9 mouse cellular contexts compared by ENCODE assay signal in the genomic region with DNA sequence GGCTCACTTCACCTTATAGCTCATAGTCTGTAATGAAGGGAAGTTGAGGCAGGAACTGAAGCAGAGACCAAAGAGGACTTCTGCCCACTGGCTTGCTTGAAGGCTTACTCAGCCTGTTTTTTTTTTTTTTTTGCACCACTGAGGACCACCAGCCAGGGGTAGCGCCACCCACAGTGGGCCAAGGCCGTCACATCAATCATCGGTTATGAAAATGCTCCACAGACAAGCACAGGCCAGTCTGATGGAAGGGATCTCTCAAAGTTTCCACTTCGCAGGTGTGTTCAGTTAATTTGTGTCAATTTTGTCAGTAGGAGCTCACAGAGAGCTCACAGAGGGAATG. TPM values are rescaled to one million over a fixed set of nuclear protein-coding genes. Genes with fewer than 3 reads are reported as not detected.
DNase-seq lines count a peak whose midpoint lies in the region; ATAC-seq and TF ChIP-seq lines count a peak whose summit lies in the region.
"Had no signal": no experiment of that assay in that cellular context is flagged by ENCODE, and none has a peak within 500 bp of the region (broad histone marks: within the 10 kb centered on the region; RNA-seq: fewer than 3 reads in every experiment).

No protein-coding gene starts in this region.

- peak overlapping the region; percentile 46 for H3K4me3 ChIP-seq in heart, adult 2 months
- peak overlapping the region; percentile 11 for H3K4me3 ChIP-seq in C2C12 (ENCODE audit: insufficient read depth, poor library complexity, severe bottlenecking)
- peak overlapping the region; percentile 25 for H3K4me3 ChIP-seq in embryonic fibroblast, embryonic 13.5 days (ENCODE audit: insufficient read depth, low read length)
- peak overlapping the region; percentile 63 for H3K4me3 ChIP-seq in liver, embryonic 11.5 days (ENCODE audit: low read depth, low read length)

- H3K79me3 ChIP-seq in C2C12 (ENCODE audit: low read depth) = peaks cover 3% of the 10 kb centered on the region

- H3K9me3 ChIP-seq in liver, embryonic 11.5 days (ENCODE audit: control insufficient read depth, low read length) = no peaks in the 10 kb centered on the region

- H3K4me1 ChIP-seq in heart, adult 2 months (ENCODE audit: control insufficient read depth, insufficient read depth, low read length) = peaks cover 5% of the 10 kb centered on the region
- no peaks in the 10 kb centered on the region for H3K4me1 ChIP-seq in embryonic fibroblast, embryonic 13.5 days (ENCODE audit: control insufficient read depth, insufficient read depth, low read length)
- peaks cover 11% of the 10 kb centered on the region for H3K4me1 ChIP-seq in liver, embryonic 11.5 days (replicated peaks; ENCODE audit: control insufficient read depth, insufficient read depth, low read length)

- peak overlapping the region; percentile 90 for H3K27ac ChIP-seq in heart, adult 2 months
- no peak overlapping the region for H3K27ac ChIP-seq in embryonic fibroblast, embryonic 13.5 days (ENCODE audit: insufficient read depth, low read length)
- H3K27ac ChIP-seq in liver, embryonic 11.5 days (ENCODE audit: low read depth, low read length) = peak overlapping the region; percentile 62; the same call in 1 of the 2 replicates

- DNase-seq in heart, adult 2 months = peak in 1 of 2 experiments; percentile 31
- DNase-seq in heart, postnatal 14 days = no peak
- no peak for DNase-seq in liver, embryonic 11.5 days (ENCODE audit: low spot score)
- no peak for DNase-seq in natural killer cell, adult 2 months (ENCODE audit: low spot score in 2 of 2)
- DNase-seq in left cerebral cortex, postnatal 14 days (ENCODE audit: low spot score in 2 of 2) = no peak
- DNase-seq in right cerebral cortex, postnatal 14 days = no peak

- no peaks in the 10 kb centered on the region for H3K27me3 ChIP-seq in heart, adult 2 months (ENCODE audit: control insufficient read depth, insufficient read depth, low read length)
- H3K27me3 ChIP-seq in C2C12 (ENCODE audit: control insufficient read depth, insufficient read depth, insufficient read length) = no peaks in the 10 kb centered on the region
- no peaks in the 10 kb centered on the region for H3K27me3 ChIP-seq in liver, embryonic 11.5 days (replicated peaks; ENCODE audit: control insufficient read depth, insufficient read depth, low read length)

- WGBS in heart, adult 2 months = 76% methylated on average over 4 of the region's 4 CpGs
- 79% methylated on average over 4 of the region's 4 CpGs for WGBS in liver, embryonic 11.5 days

- H3ac ChIP-seq in C2C12 (ENCODE audit: control insufficient read depth, insufficient read length, low read depth) = peak overlapping the region; percentile 38

- no peak for TF ChIP-seq POLR2A in heart, adult 2 months (IDR thresholded peaks at IDR 0.05; ENCODE audit: insufficient read depth, low read depth, low read length)
- no peak for TF ChIP-seq POLR2A in embryonic fibroblast, embryonic 13.5 days (IDR thresholded peaks at IDR 0.05; ENCODE audit: low read depth, low read length)

- H3K36me3 ChIP-seq in heart, adult 2 months (ENCODE audit: control insufficient read depth, insufficient read depth, low read length) = no peaks in the 10 kb centered on the region
- H3K36me3 ChIP-seq in C2C12 (ENCODE audit: control insufficient read depth, insufficient read depth) = peaks cover 7% of the 10 kb centered on the region
- H3K36me3 ChIP-seq in liver, embryonic 11.5 days (ENCODE audit: control insufficient read depth, insufficient read depth, low read length) = peaks cover 8% of the 10 kb centered on the region; the same call in 1 of the 2 replicates

- no peak for TF ChIP-seq CTCF in heart, adult 2 months (IDR thresholded peaks at IDR 0.05)
- no peak for TF ChIP-seq CTCF in C2C12 (IDR thresholded peaks at IDR 0.05; ENCODE audit: control insufficient read depth, insufficient read depth, insufficient read length)
- no peak for TF ChIP-seq CTCF in embryonic fibroblast, embryonic 13.5 days (IDR thresholded peaks at IDR 0.05; ENCODE audit: borderline replicate concordance, insufficient read depth, low read length)

- TF ChIP-seq EP300 in heart, adult 2 months (IDR thresholded peaks at IDR 0.05; ENCODE audit: insufficient read depth, low read depth, low read length) = no peak

- H3K4me2 ChIP-seq in liver, embryonic 11.5 days = peak overlapping the region; percentile 80

- H3K9ac ChIP-seq in heart, adult 2 months (ENCODE audit: low read depth, low read length) = peak overlapping the region; percentile 66
- peak overlapping the region; percentile 73 for H3K9ac ChIP-seq in liver, embryonic 11.5 days (ENCODE audit: low read depth, low read length)

- ATAC-seq in liver, embryonic 11.5 days (replicated peaks; ENCODE audit: low FRiP score) = peak; percentile 19

- no peaks in the 10 kb centered on the region for H3K79me2 ChIP-seq in heart, adult 2 months (replicated peaks; ENCODE audit: control insufficient read depth, insufficient read depth, low read length)
- H3K79me2 ChIP-seq in C2C12 (ENCODE audit: control insufficient read depth, insufficient read depth) = peaks cover 20% of the 10 kb centered on the region

- intact Hi-C loops in heart, adult 2 months (cut with DNase I) = loop anchor here (2.0 kb wide), 1 partner anchor 38 kb away; the partner anchor contains the start of gene Mrgpre
- intact Hi-C loops in heart, postnatal 14 days (cut with DNase I) = loop anchor here (5.0 kb wide), 1 partner anchor 36 kb away; no protein-coding TSS in a partner anchor
- intact Hi-C loops in left cerebral cortex, postnatal 14 days (cut with DNase I) = no loop called here

TF ChIP-seq in C2C12, 6 proteins besides CTCF, POLR2A, EP300 and RAD21:
- no peak for TF ChIP-seq MYOG (IDR thresholded peaks at IDR 0.05; ENCODE audit: control insufficient read depth, extremely low read depth, insufficient read length)
- no peak for TF ChIP-seq MYOD1 (IDR thresholded peaks at IDR 0.05; ENCODE audit: control insufficient read depth, insufficient read length, low read depth)
- TF ChIP-seq MAX (IDR thresholded peaks at IDR 0.05) = no peak
- TF ChIP-seq FOSL1 (IDR thresholded peaks at IDR 0.05; ENCODE audit: insufficient read depth, low read length, poor library complexity, severe bottlenecking) = no peak
- no peak for TF ChIP-seq USF1 (IDR thresholded peaks at IDR 0.05; ENCODE audit: low read depth)
- TF ChIP-seq CEBPB (IDR thresholded peaks at IDR 0.05; ENCODE audit: low read depth) = no peak
TF ChIP-seq in C2C12: peak in this region for 0.

RNA-seq across cellular contexts. Expression of gene Dhcr7, which starts 0.3 kb away (rescaled TPM):
- total RNA-seq in heart, adult 2 months (2021) = 1 to 10 TPM; 5.1 to 5.7 TPM
- 22.2 and 26.9 TPM in 2 replicates for polyA plus RNA-seq in heart, adult 2 months (2012; rRNA removed)
- total RNA-seq in heart, postnatal 14 days (2021) = 1 to 10 TPM; 6.1 to 7.4 TPM
- 27.8 TPM for polyA plus RNA-seq in C2C12 (2012; fragmentation: generic; extraction: Trizol)
- polyA plus RNA-seq in embryonic fibroblast, embryonic 13.5 days (2011; ENCODE audit: insufficient read length, low read depth, missing spikeins) = 33.8 and 36.6 TPM in 2 replicates
- polyA plus RNA-seq in liver, embryonic 11.5 days (2014; fragmentation: Nextera tagmentation; extraction: Ambion mirVana) = 66.9 and 75.9 TPM in 2 replicates
- 10 to 100 TPM; 56.2 to 59.3 TPM for total RNA-seq in left cerebral cortex, postnatal 14 days (2021)

RNA-seq across cellular contexts. Expression of gene Nadsyn1, which starts 0.6 kb away (rescaled TPM):
- total RNA-seq in heart, adult 2 months (2021) = 1 to 10 TPM; 3.8 to 4.3 TPM
- polyA plus RNA-seq in heart, adult 2 months (2012; rRNA removed) = 6.1 and 9.4 TPM in 2 replicates
- total RNA-seq in heart, postnatal 14 days (2021) = 1 to 10 TPM; 5.8 to 6.4 TPM
- 5.6 TPM for polyA plus RNA-seq in C2C12 (2012; fragmentation: generic; extraction: Trizol)
- polyA plus RNA-seq in embryonic fibroblast, embryonic 13.5 days (2011; ENCODE audit: insufficient read length, low read depth, missing spikeins) = 6.6 and 7.0 TPM in 2 replicates
- 8.6 and 12.7 TPM in 2 replicates for polyA plus RNA-seq in liver, embryonic 11.5 days (2014; fragmentation: Nextera tagmentation; extraction: Ambion mirVana)
- total RNA-seq in left cerebral cortex, postnatal 14 days (2021) = 1 to 10 TPM; 5.4 to 5.6 TPM

RNA-seq across cellular contexts. Expression of gene Mrgpre, which starts 38.9 kb away (rescaled TPM):
- total RNA-seq in heart, adult 2 months (2021) = 1 to 10 TPM; 1.2 to 1.3 TPM
- polyA plus RNA-seq in heart, adult 2 months (2012; rRNA removed) = 1.9 TPM in 2 replicates
- 1 to 10 TPM; 1.5 to 1.8 TPM for total RNA-seq in heart, postnatal 14 days (2021)
- 2.9 TPM for polyA plus RNA-seq in C2C12 (2012; fragmentation: generic; extraction: Trizol)
- polyA plus RNA-seq in embryonic fibroblast, embryonic 13.5 days (2011; ENCODE audit: insufficient read length, low read depth, missing spikeins) = 2.3 and 2.5 TPM in 2 replicates
- 0.59 and 0.86 TPM in 2 replicates for polyA plus RNA-seq in liver, embryonic 11.5 days (2014; fragmentation: Nextera tagmentation; extraction: Ambion mirVana)
- total RNA-seq in left cerebral cortex, postnatal 14 days (2021) = 1 to 10 TPM; 7.4 to 8.7 TPM

RNA-seq across cellular contexts. Expression of gene Gm498, which starts 43.4 kb away (rescaled TPM):
- total RNA-seq in heart, adult 2 months (2021) = not detected
- 0.12 TPM in 1 of 2 replicates, not detected in the other for polyA plus RNA-seq in heart, adult 2 months (2012; rRNA removed)
- total RNA-seq in heart, postnatal 14 days (2021) = not detected
- polyA plus RNA-seq in C2C12 (2012; fragmentation: generic; extraction: Trizol) = not detected
- polyA plus RNA-seq in embryonic fibroblast, embryonic 13.5 days (2011; ENCODE audit: insufficient read length, low read depth, missing spikeins) = not detected in 2 replicates
- polyA plus RNA-seq in liver, embryonic 11.5 days (2014; fragmentation: Nextera tagmentation; extraction: Ambion mirVana) = not detected in 2 replicates
- not detected for total RNA-seq in left cerebral cortex, postnatal 14 days (2021)
- total RNA-seq: granulocyte monocyte progenitor cell, adult 5-6 weeks had no signal

RNA-seq across cellular contexts. Expression of gene Mrgprg, which starts 56.4 kb away (rescaled TPM):
- total RNA-seq in heart, adult 2 months (2021) = not detected
- 0.15 and 0.18 TPM in 2 replicates for polyA plus RNA-seq in heart, adult 2 months (2012; rRNA removed)
- not detected for total RNA-seq in heart, postnatal 14 days (2021)
- polyA plus RNA-seq in C2C12 (2012; fragmentation: generic; extraction: Trizol) = not detected
- polyA plus RNA-seq in embryonic fibroblast, embryonic 13.5 days (2011; ENCODE audit: insufficient read length, low read depth, missing spikeins) = not detected in 2 replicates
- not detected in 2 replicates for polyA plus RNA-seq in liver, embryonic 11.5 days (2014; fragmentation: Nextera tagmentation; extraction: Ambion mirVana)
- not detected for total RNA-seq in left cerebral cortex, postnatal 14 days (2021)
- total RNA-seq: granulocyte monocyte progenitor cell, adult 5-6 weeks had no signal

Comparison
In these comparisons a context has a peak if more than half of its experiments do, and no peak if none do; other contexts are left out.
1. H3K4me3 ChIP-seq: peak in every context shown above with its lines; median percentile 63 in liver, embryonic 11.5 days; 46 in heart, adult 2 months; 25 in embryonic fibroblast, embryonic 13.5 days; 11 in C2C12.